Mouse (Mus musculus) MEL (cell line): Measurements from ENCODE around the gene Reln. TPM values are rescaled to one million over a fixed set of nuclear protein-coding genes. Genes with fewer than 3 reads are reported as not detected.

Experiments
- DNase-seq: peaks from one replicate; pipeline ENCODE4 v3.0.0; 2011; ENCODE audit warnings: low read depth, low spot score
- H3K27ac ChIP-seq: 2 replicates; pipeline ENCODE4 v1.5.1; 2012; ENCODE audit warnings: low read depth, mild to moderate bottlenecking, control low read depth, low read length, moderate library complexity; ENCODE audit not compliant: control insufficient read depth
- H3K27me3 ChIP-seq, 2 experiments: fragments of 150-350 bp in 1 of 2; sonication (generic) in 1 of 2; 2 replicates each; pipeline ENCODE4 v1.6.1; 2012; ENCODE audit warnings: low read length in 2 of 2, mild to moderate bottlenecking in 2 of 2, improper control_type of control experiment in 1 of 2, moderate library complexity in 1 of 2; ENCODE audit not compliant: insufficient read depth in 2 of 2, control insufficient read depth in 1 of 2
- H3K36me3 ChIP-seq, 2 experiments: 2 replicates each; pipeline ENCODE4 v1.6.1; 2012 to 2014; ENCODE audit warnings: low read length in 2 of 2, improper control_type of control experiment in 1 of 2, inconsistent platforms in 1 of 2, mild to moderate bottlenecking in 1 of 2; ENCODE audit not compliant: insufficient read depth in 2 of 2, control insufficient read depth in 1 of 2
- H3K4me1 ChIP-seq, 2 experiments: fragments of 150-350 bp in 1 of 2; sonication (generic) in 1 of 2; 2 replicates each; pipeline ENCODE4 v1.6.1; 2012; ENCODE audit warnings: low read length in 2 of 2, improper control_type of control experiment in 1 of 2, mild to moderate bottlenecking in 1 of 2; ENCODE audit not compliant: insufficient read depth in 2 of 2, control insufficient read depth in 1 of 2
- H3K4me3 ChIP-seq, 2 experiments: fragments of 150-350 bp in 1 of 2; sonication (generic) in 1 of 2; 2 replicates each; pipeline ENCODE4 v1.5.1; 2012; ENCODE audit warnings: low read depth in 2 of 2, low read length in 2 of 2, mild to moderate bottlenecking in 2 of 2, moderate library complexity in 2 of 2, control low read depth in 1 of 2, improper control_type of control experiment in 1 of 2; ENCODE audit not compliant: control insufficient read depth in 1 of 2, insufficient read depth in 1 of 2
- H3K79me2 ChIP-seq: 2 replicates; pipeline ENCODE4 v1.6.1; 2012; ENCODE audit warnings: mild to moderate bottlenecking, low read length, moderate library complexity; ENCODE audit not compliant: control insufficient read depth, poor library complexity, insufficient read depth
- H3K9ac ChIP-seq: 2 replicates; pipeline ENCODE4 v1.6.1; 2012; ENCODE audit warnings: low read depth, mild to moderate bottlenecking, control low read depth, low read length, moderate library complexity; ENCODE audit not compliant: control insufficient read depth, poor library complexity, severe bottlenecking
- H3K9me3 ChIP-seq: fragments of 150-350 bp; sonication (generic); replicated peaks from 2 replicates; pipeline ENCODE4 v1.6.1; 2012; ENCODE audit warnings: mild to moderate bottlenecking, low read length, improper control_type of control experiment, moderate library complexity; ENCODE audit not compliant: insufficient read depth
- BHLHE40 ChIP-seq: IDR thresholded peaks from 2 replicates; pipeline ENCODE4 v1.6.1; 2012; ENCODE audit warnings: low read depth, mild to moderate bottlenecking, inconsistent platforms, low read length, improper control_type of control experiment, borderline replicate concordance
- CHD1 ChIP-seq: IDR thresholded peaks from 2 replicates; pipeline ENCODE4 v1.6.1; 2012; ENCODE audit warnings: low read depth, mild to moderate bottlenecking, inconsistent platforms, low read length, improper control_type of control experiment
- CTCF ChIP-seq, 3 experiments: IDR thresholded peaks in 2 of 3; conservative IDR thresholded peaks in 1 of 3; 2 replicates each; pipeline ENCODE4 v1.5.1; 2011 to 2012; ENCODE audit warnings: low read length in 3 of 3, low read depth in 2 of 3, mild to moderate bottlenecking in 2 of 3, improper control_type of control experiment in 1 of 3, inconsistent platforms in 1 of 3, mixed read lengths in 1 of 3, moderate library complexity in 1 of 3; ENCODE audit not compliant: control insufficient read depth in 1 of 3, insufficient read depth in 1 of 3, poor library complexity in 1 of 3, severe bottlenecking in 1 of 3
- JUND ChIP-seq: IDR thresholded peaks from 2 replicates; pipeline ENCODE4 v1.6.1; 2011; ENCODE audit warnings: low read depth, mild to moderate bottlenecking, improper control_type of control experiment, low read length
- KAT2A ChIP-seq: conservative IDR thresholded peaks from 2 replicates; pipeline ENCODE4 v1.6.1; 2012; ENCODE audit warnings: low read depth, low read length, improper control_type of control experiment, inconsistent platforms
- MAFK ChIP-seq: IDR thresholded peaks from 2 replicates; pipeline ENCODE4 v1.6.1; 2011; ENCODE audit warnings: low read depth, mild to moderate bottlenecking, low read length, improper control_type of control experiment, borderline replicate concordance
- MAZ ChIP-seq: IDR thresholded peaks from 2 replicates; pipeline ENCODE4 v1.6.1; 2012; ENCODE audit warnings: low read depth, mild to moderate bottlenecking, inconsistent platforms, low read length, improper control_type of control experiment
- MEF2A ChIP-seq: IDR thresholded peaks from 2 replicates; pipeline ENCODE4 v1.6.1; 2014; ENCODE audit warnings: low read depth, mild to moderate bottlenecking, inconsistent platforms, low read length, improper control_type of control experiment; ENCODE audit not compliant: poor library complexity, insufficient replicate concordance, severe bottlenecking; ENCODE audit errors: extremely low read depth
- POLR2AphosphoS5 ChIP-seq: IDR thresholded peaks from 2 replicates; pipeline ENCODE4 v1.6.1; 2012; ENCODE audit warnings: low read depth, borderline replicate concordance, mild to moderate bottlenecking, inconsistent platforms, low read length, moderate library complexity, mixed read lengths
- RAD21 ChIP-seq: IDR thresholded peaks from 2 replicates; pipeline ENCODE4 v1.6.1; 2011; ENCODE audit warnings: mild to moderate bottlenecking, low read depth, low read length, improper control_type of control experiment
- UBTF ChIP-seq: IDR thresholded peaks from 2 replicates; pipeline ENCODE4 v1.6.1; 2012; ENCODE audit warnings: low read depth, mild to moderate bottlenecking, inconsistent platforms, low read length, improper control_type of control experiment, moderate library complexity, borderline replicate concordance; ENCODE audit not compliant: insufficient read depth
- USF2 ChIP-seq, 2 experiments: IDR thresholded peaks; 2 replicates each; pipeline ENCODE4 v1.6.1; 2011 to 2012; ENCODE audit warnings: improper control_type of control experiment in 2 of 2, low read length in 2 of 2, borderline replicate concordance in 1 of 2, inconsistent platforms in 1 of 2, low read depth in 1 of 2, mild to moderate bottlenecking in 1 of 2; ENCODE audit not compliant: insufficient read depth in 1 of 2
- polyA plus RNA-seq, 2 experiments: library from polyadenylated mRNA; stranded (reverse) in 1 of 2; unstranded in 1 of 2; fragments of >175 nt in 1 of 2; fragments of >200 nt in 1 of 2; gene quantifications; 2 replicates each; pipeline versions ENCODE4 v1.2.1 to v1.2.4; 2012; ENCODE audit warnings: low replicate concordance in 2 of 2, low read depth in 1 of 2; ENCODE audit not compliant: insufficient read length in 2 of 2, insufficient read depth in 1 of 2, missing spikeins in 1 of 2
- total RNA-seq: library from RNA; depleted of rRNA; stranded (reverse); fragments of 300-350 nt; gene quantifications from 2 replicates; pipeline ENCODE4 v1.2.3, GENCODE M21; 2012

Gene Reln
- total and polyA plus RNA-seq, 3 experiments, result not detected

DNA sequence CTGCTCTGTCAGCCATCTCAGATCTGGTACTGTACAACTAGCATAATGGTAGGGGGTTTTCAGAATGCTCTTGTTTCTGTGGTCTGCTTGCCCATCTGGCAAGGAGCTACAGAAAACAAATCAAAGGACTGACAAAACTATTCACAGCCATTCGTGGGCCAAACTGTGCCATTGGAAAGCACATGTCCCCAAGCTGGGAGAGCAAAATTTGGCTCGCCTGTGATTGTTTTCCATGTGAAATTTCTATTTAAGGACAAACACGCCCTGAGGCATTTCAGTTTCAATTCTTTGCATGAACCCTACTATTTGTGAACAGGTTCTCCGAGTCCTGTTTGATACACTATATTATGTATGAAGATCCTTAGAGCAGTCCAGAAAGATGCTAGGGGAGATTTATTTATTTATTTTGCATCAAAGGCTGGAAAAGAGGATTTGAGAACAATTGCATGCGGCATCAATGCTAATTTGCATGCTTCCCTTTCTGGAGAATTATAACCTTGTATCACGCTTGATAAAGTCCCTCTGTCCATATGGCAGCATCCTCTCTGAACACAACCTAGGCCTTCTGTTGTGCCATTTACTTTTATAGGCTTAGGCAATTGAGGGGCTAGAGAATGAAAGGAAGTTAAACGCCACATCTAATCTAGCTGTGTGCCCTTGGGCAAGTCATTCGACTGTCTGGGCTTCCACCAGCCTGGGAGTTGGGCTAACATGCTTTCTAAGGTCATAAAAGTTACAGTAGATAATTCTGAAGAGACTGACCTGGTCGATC is 396.7 kb downstream of the Reln start:
- Histone ChIP-seq H3K36me3 (no peaks in the 10 kb centered on the region), H3K9ac (no peak overlapping the region), H3K27me3 (peaks cover 0 to 1% of the 10 kb centered on the region in 2 experiments; a peak in 1 of 4 replicates), H3K9me3 (no peaks in the 10 kb centered on the region), H3K79me2 (no peaks in the 10 kb centered on the region), H3K27ac (no peak overlapping the region), H3K4me1 (no peaks in the 10 kb centered on the region), H3K4me3 (no peak overlapping the region)
- DNase-seq, result no peak
- no peak for TF ChIP-seq MAZ
- TF ChIP-seq KAT2A, result no peak
- TF ChIP-seq CHD1, result no peak
- no peak for TF ChIP-seq CTCF (IDR thresholded peaks at IDR 0.05 in 2 of 3, conservative IDR thresholded peaks at IDR 0.05 in 1 of 3; ENCODE audit: control insufficient read depth in 1 of 3, insufficient read depth in 1 of 3, low read depth in 2 of 3, low read length in 3 of 3, poor library complexity in 1 of 3, severe bottlenecking in 1 of 3)
- TF ChIP-seq BHLHE40, result no peak
- no peak for TF ChIP-seq MEF2A
- TF ChIP-seq MAFK, result no peak
- TF ChIP-seq UBTF, result no peak
- no peak for TF ChIP-seq USF2 (IDR thresholded peaks at IDR 0.05; ENCODE audit: borderline replicate concordance in 1 of 2, insufficient read depth in 1 of 2, low read depth in 1 of 2, low read length in 2 of 2)
- no peak for TF ChIP-seq POLR2AphosphoS5

DNA sequence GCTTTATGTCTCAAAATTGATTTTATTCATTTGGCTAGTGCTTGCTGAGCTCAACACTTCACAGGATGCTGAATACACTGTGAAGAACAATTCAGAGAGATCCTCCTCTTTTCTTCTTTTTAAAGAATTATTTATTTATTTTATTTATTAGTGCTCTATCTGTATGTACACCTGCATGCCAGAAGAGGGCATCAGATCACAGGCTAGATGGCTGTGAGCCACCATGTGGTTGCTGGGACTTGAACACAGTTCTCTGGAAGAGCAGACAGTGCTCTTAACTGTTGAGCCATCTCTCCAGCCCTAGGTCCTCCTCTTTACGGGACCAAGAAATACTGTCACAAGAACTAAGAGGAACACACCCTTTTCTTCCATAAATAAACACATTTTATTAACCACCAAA is 399.9 kb downstream of the Reln start:
- TF ChIP-seq RAD21, result peak; percentile 18; the same call in 1 of the 2 replicates
- TF ChIP-seq CTCF (IDR thresholded peaks at IDR 0.05 in 2 of 3, conservative IDR thresholded peaks at IDR 0.05 in 1 of 3; ENCODE audit: control insufficient read depth in 1 of 3, insufficient read depth in 1 of 3, low read depth in 2 of 3, low read length in 3 of 3, poor library complexity in 1 of 3, severe bottlenecking in 1 of 3), result peak in 2 of 3 experiments; percentile 33 to 42; a peak in 4 of 6 replicates
- no peak for TF ChIP-seq JUND
- Histone ChIP-seq H3K79me2 (no peaks in the 10 kb centered on the region), H3K9ac (no peak overlapping the region), H3K36me3 (no peaks in the 10 kb centered on the region), H3K4me1 (no peaks in the 10 kb centered on the region), H3K4me3 (no peak overlapping the region), H3K27me3 (no peaks in the 10 kb centered on the region; a peak in 1 of 4 replicates), H3K27ac (no peak overlapping the region), H3K9me3 (no peaks in the 10 kb centered on the region)
- peak; percentile 16 for DNase-seq
